Mouse (Mus musculus): ENCODE data around the gene Pgd. TPM values are rescaled to one million over a fixed set of nuclear protein-coding genes. Genes with fewer than 3 reads are reported as not detected.

The Pgd gene
- polyA plus RNA-seq, 1 experiment from 2014 or later = 96.4 TPM

- H3K4me2 ChIP-seq = peak overlapping the region; percentile 70
- H3K4me1 ChIP-seq = peaks cover 19% of the 10 kb centered on the region
- H3K36me3 ChIP-seq (ENCODE audit: poor library complexity, severe bottlenecking) = peaks cover 18% of the 10 kb centered on the region; the same call in 1 of the 2 replicates
- H3K9me3 ChIP-seq (replicated peaks) = no peaks in the 10 kb centered on the region
- peak overlapping the region; percentile 51 for H3K27ac ChIP-seq
- no peak; the same call in 1 of the 2 replicates for ATAC-seq
- peak overlapping the region; percentile 77 for H3K4me3 ChIP-seq
- peak overlapping the region; percentile 65 for H3K9ac ChIP-seq
- H3K27me3 ChIP-seq = no peaks in the 10 kb centered on the region
- WGBS = 2% methylated on average over 27 of the region's 27 CpGs
Measured at GRCm38 (mm10) chr4:149166957-149167611, 513 bp upstream of the Pgd start.

DNA sequence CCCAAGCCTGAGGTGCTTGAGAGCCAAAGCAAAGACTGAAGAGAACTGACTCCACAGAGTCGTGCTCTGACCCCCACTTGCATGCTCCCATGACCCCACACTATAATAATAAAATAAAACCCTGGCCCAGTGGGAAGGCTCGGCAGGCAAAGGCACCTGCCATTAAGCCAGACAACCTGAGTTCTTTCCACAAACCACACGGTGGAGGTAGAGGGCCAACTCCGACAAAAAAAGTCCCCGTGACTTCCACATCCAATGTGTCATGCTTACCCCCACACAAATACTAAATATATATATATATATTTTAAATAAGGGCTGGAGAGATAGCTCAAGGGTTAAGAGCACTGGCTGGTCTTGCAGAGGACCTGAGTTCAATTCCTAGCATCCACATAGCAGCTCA, 2.4 kb downstream of the Pgd start:
- H3K27me3 ChIP-seq = no peaks in the 10 kb centered on the region
- no peak overlapping the region for H3K27ac ChIP-seq
- ATAC-seq = no peak
- H3K9me3 ChIP-seq (replicated peaks) = no peaks in the 10 kb centered on the region
- peaks cover 48% of the 10 kb centered on the region for H3K36me3 ChIP-seq (ENCODE audit: poor library complexity, severe bottlenecking)
- WGBS = 65% methylated on average over 5 of the region's 5 CpGs
- no peak overlapping the region for H3K4me3 ChIP-seq
- H3K4me2 ChIP-seq = no peak overlapping the region
- peaks cover 19% of the 10 kb centered on the region for H3K4me1 ChIP-seq
- H3K9ac ChIP-seq = no peak overlapping the region

- Histone ChIP-seq H3K36me3 (ENCODE audit: poor library complexity, severe bottlenecking) (peaks cover 57% of the 10 kb centered on the region), H3K4me1 (peaks cover 19% of the 10 kb centered on the region), H3K27me3 (no peaks in the 10 kb centered on the region), H3K4me2 (no peak overlapping the region), H3K9ac (no peak overlapping the region), H3K27ac (no peak overlapping the region), H3K9me3 (replicated peaks) (no peaks in the 10 kb centered on the region), H3K4me3 (no peak overlapping the region)
- no peak for ATAC-seq
- 47% methylated on average over 1 of the region's 1 CpGs for WGBS
Measured at GRCm38 (mm10) chr4:149163196-149163595, 3.4 kb downstream of the Pgd start.

- H3K9ac ChIP-seq = no peak overlapping the region
- no peaks in the 10 kb centered on the region for H3K9me3 ChIP-seq (replicated peaks)
- no peak overlapping the region for H3K4me2 ChIP-seq
- 96% methylated on average over 6 of the region's 6 CpGs for WGBS
- H3K27ac ChIP-seq = no peak overlapping the region
- H3K27me3 ChIP-seq = no peaks in the 10 kb centered on the region
- H3K4me3 ChIP-seq = no peak overlapping the region
- ATAC-seq = no peak
- peaks cover 15% of the 10 kb centered on the region for H3K4me1 ChIP-seq
- peaks cover 78% of the 10 kb centered on the region for H3K36me3 ChIP-seq (ENCODE audit: poor library complexity, severe bottlenecking)
Measured at GRCm38 (mm10) chr4:149161166-149161565, 5.4 kb downstream of the Pgd start.

DNA sequence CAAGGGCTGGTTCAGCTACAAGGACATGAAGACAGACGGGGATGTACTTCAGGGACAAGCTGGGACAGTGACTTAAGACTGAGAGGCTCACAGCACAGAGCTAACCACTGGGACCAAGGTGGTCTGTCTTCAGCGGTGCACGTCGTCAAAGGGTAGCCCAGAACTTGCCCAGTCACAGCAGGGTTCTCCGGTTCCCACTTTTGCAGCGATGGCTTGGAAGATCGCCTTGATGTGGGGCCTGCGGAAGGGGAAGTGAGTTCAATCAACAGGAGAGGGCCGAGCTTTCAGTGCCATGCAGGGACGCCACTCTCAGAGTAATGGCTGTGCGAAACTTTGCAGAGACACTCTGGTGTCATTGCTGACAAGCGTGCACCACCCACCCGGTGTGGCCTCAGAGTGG, 6.7 kb downstream of the Pgd start:
- H3K4me2 ChIP-seq = no peak overlapping the region
- H3K4me1 ChIP-seq = 0 out of 2 replicates have a peak, but pooled peaks cover 3% of the 10 kb centered on the region
- peaks cover 90% of the 10 kb centered on the region for H3K36me3 ChIP-seq (ENCODE audit: poor library complexity, severe bottlenecking)
- ATAC-seq = no peak
- no peak overlapping the region for H3K9ac ChIP-seq
- no peak overlapping the region for H3K27ac ChIP-seq
- no peak overlapping the region for H3K4me3 ChIP-seq
- WGBS = 91% methylated on average over 13 of the region's 13 CpGs
- H3K9me3 ChIP-seq (replicated peaks) = no peaks in the 10 kb centered on the region; the same call in 1 of the 2 replicates
- H3K27me3 ChIP-seq = no peaks in the 10 kb centered on the region

GRCm38 (mm10) chr4:149159203-149159602, 7.4 kb downstream of the Pgd start:
- no peak for ATAC-seq
- WGBS = 93% methylated on average over 2 of the region's 2 CpGs
- peaks cover 90% of the 10 kb centered on the region for H3K36me3 ChIP-seq (ENCODE audit: poor library complexity, severe bottlenecking)
- no peaks in the 10 kb centered on the region for H3K27me3 ChIP-seq
- H3K4me3 ChIP-seq = no peak overlapping the region
- H3K27ac ChIP-seq = no peak overlapping the region
- 0 out of 2 replicates have a peak, but pooled peaks cover 3% of the 10 kb centered on the region for H3K4me1 ChIP-seq
- no peak overlapping the region for H3K4me2 ChIP-seq
- H3K9ac ChIP-seq = no peak overlapping the region
- no peaks in the 10 kb centered on the region; the same call in 1 of the 2 replicates for H3K9me3 ChIP-seq (replicated peaks)

DNA sequence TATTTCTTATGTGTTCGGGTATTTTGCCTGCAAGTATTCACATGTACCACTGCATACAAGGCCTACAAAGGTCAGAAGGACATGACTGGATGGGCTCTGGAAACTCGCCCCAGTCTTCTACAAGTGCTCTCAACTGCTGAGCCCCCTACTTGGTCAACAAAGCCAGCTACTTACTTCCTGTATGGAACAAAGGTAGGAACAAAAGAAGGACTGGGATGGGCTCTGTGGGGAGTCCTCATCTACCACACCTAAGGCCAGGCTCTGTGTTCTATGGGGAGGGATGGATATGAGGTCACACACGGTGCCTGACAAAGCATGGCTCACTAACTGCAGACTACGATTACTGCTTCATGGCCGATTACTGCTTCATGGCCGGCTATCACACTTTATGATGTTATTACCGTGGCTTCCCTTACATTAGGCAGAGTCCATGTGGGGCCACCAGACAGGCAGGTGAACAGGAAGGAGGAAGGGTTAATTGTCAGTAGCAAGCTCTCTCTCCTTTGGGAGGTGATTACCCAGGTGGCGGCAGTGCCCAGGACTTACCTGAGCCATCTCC, 9.1 kb downstream of the Pgd start:
- no peak overlapping the region for H3K9ac ChIP-seq
- no peak for ATAC-seq
- H3K4me3 ChIP-seq = no peak overlapping the region
- whole genome bisulfite sequencing = 89% methylated on average over 8 of the region's 8 CpGs
- no peaks in the 10 kb centered on the region for H3K27me3 ChIP-seq
- H3K4me1 ChIP-seq = no peaks in the 10 kb centered on the region
- H3K9me3 ChIP-seq (replicated peaks) = no peaks in the 10 kb centered on the region; the same call in 1 of the 2 replicates
- no peak overlapping the region for H3K27ac ChIP-seq
- peaks cover 100% of the 10 kb centered on the region for H3K36me3 ChIP-seq (ENCODE audit: poor library complexity, severe bottlenecking)
- no peak overlapping the region for H3K4me2 ChIP-seq

- Histone ChIP-seq H3K4me3 (no peak overlapping the region), H3K9ac (no peak overlapping the region), H3K9me3 (replicated peaks) (no peaks in the 10 kb centered on the region; the same call in 1 of the 2 replicates), H3K36me3 (ENCODE audit: poor library complexity, severe bottlenecking) (peaks cover 99% of the 10 kb centered on the region), H3K4me2 (no peak overlapping the region), H3K27ac (no peak overlapping the region), H3K27me3 (no peaks in the 10 kb centered on the region), H3K4me1 (no peaks in the 10 kb centered on the region)
- 93% methylated on average over 6 of the region's 6 CpGs for WGBS
- ATAC-seq = no peak
Measured at GRCm38 (mm10) chr4:149155711-149156110, 10.9 kb downstream of the Pgd start.

DNA sequence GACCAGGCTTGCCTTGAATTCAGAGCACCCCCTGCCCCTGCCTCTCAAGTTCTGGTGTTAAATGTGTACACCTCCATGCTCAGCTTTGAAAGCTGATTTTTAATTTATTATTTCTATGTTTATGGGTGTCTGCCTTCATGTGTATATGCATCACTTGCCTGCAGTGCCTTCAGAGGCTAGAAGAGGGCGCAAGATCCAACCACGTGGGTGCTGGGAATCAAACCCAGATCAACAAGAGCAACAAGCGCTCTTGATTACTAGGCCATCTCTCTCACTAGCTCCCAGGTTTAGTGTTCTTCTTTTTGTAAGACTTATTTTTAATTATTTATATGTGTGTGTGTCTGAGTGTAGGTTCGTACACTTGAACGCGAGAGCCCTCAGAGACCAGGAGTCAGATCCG, 11.7 kb downstream of the Pgd start:
- H3K9me3 ChIP-seq (replicated peaks) = no peaks in the 10 kb centered on the region; the same call in 1 of the 2 replicates
- H3K9ac ChIP-seq = no peak overlapping the region
- no peak for ATAC-seq
- 98% methylated on average over 7 of the region's 7 CpGs for WGBS
- no peak overlapping the region for H3K27ac ChIP-seq
- H3K4me3 ChIP-seq = no peak overlapping the region
- no peaks in the 10 kb centered on the region for H3K27me3 ChIP-seq
- no peak overlapping the region for H3K4me2 ChIP-seq
- H3K36me3 ChIP-seq (ENCODE audit: poor library complexity, severe bottlenecking) = peaks cover 99% of the 10 kb centered on the region
- H3K4me1 ChIP-seq = no peaks in the 10 kb centered on the region

GRCm38 (mm10) chr4:149150721-149151120, 15.8 kb downstream of the Pgd start:
- Histone ChIP-seq H3K27ac (no peak overlapping the region), H3K9ac (no peak overlapping the region), H3K4me1 (no peaks in the 10 kb centered on the region), H3K27me3 (no peaks in the 10 kb centered on the region), H3K36me3 (ENCODE audit: poor library complexity, severe bottlenecking) (peaks cover 68% of the 10 kb centered on the region), H3K4me2 (no peak overlapping the region), H3K9me3 (replicated peaks) (no peaks in the 10 kb centered on the region; the same call in 1 of the 2 replicates), H3K4me3 (no peak overlapping the region)
- ATAC-seq = no peak
- WGBS = 94% methylated on average over 11 of the region's 11 CpGs

DNA sequence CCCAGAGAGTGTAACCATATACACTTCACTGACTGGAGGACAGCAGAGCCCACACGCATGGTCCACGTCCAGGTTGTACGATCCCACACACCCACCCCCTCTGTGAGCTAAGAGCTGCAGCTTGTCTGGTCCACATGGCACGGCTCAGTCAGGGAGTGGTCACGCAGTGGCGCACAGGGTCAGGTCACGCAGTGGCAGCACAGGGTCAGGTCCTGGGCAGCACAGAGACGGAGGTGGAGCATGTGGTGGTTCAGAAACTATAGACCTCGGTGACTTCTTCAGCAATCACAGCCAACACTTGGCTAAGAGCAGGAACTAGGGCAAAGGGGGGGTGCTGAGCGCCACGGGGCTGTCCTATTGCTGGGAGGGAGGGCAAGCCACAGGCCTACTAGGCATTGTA, 16.3 kb downstream of the Pgd start:
- no peak overlapping the region for H3K9ac ChIP-seq
- H3K27ac ChIP-seq = no peak overlapping the region
- no peaks in the 10 kb centered on the region for H3K27me3 ChIP-seq
- WGBS = 87% methylated on average over 11 of the region's 11 CpGs
- no peaks in the 10 kb centered on the region for H3K4me1 ChIP-seq
- no peak overlapping the region for H3K4me2 ChIP-seq
- H3K9me3 ChIP-seq (replicated peaks) = no peaks in the 10 kb centered on the region; the same call in 1 of the 2 replicates
- no peak overlapping the region for H3K4me3 ChIP-seq
- no peak for ATAC-seq
- peaks cover 63% of the 10 kb centered on the region for H3K36me3 ChIP-seq (ENCODE audit: poor library complexity, severe bottlenecking)

DNA sequence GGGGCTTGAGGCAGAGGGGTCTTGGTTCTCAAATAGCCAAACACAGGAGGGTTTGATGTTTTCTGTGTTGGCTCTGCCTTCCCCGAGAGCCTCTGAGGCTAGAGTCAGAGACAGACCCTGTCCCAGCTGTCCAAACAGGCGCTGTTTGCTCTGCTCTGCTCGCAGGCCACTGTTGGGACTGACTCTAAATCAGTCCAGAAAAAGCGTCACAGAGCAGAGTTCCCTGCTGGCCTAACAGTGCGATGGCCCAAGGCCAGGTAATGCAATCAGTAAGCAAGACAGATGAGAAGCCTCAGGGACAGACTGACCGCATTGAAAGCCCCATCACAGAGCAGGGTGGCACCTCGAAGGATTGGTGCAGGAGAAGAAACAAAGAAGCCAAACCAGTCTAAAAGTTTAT, 17.0 kb downstream of the Pgd start:
- Histone ChIP-seq H3K4me2 (no peak overlapping the region), H3K4me1 (no peaks in the 10 kb centered on the region), H3K9ac (no peak overlapping the region), H3K4me3 (no peak overlapping the region), H3K27me3 (no peaks in the 10 kb centered on the region), H3K27ac (no peak overlapping the region), H3K9me3 (replicated peaks) (no peaks in the 10 kb centered on the region), H3K36me3 (ENCODE audit: poor library complexity, severe bottlenecking) (peaks cover 57% of the 10 kb centered on the region)
- ATAC-seq = no peak
- 89% methylated on average over 7 of the region's 7 CpGs for WGBS
